Mouse (Mus musculus) heart, embryonic 12.5 days (tissue): ENCODE measurements at regions not wholly inside any gene's neighbourhood (a gene's known extent, or its start where the extent isn't known, plus 50 kb on each side); places are given as distances from the start of the nearest gene placed in this dataset.

Experiments
- ATAC-seq: fragments of 200-750 bp; cut with Nextera tagmentation; 2 replicates; pipeline ENCODE4 v1.8.0; 2017; ENCODE audit warnings: moderate TSS enrichment, moderate library complexity; ENCODE audit not compliant: insufficient number of reproducible peaks, low FRiP score
- H3K27ac ChIP-seq: fragments of 300-500 bp; sonication (generic); 2 replicates; pipeline ENCODE4 v1.5.1; 2016; ENCODE audit warnings: mild to moderate bottlenecking, moderate library complexity; ENCODE audit not compliant: poor library complexity, severe bottlenecking
- H3K27me3 ChIP-seq: fragments of 300-500 bp; sonication (generic); replicated peaks from 2 replicates; pipeline ENCODE4 v1.6.1; 2016; ENCODE audit warnings: mild to moderate bottlenecking, moderate library complexity
- H3K36me3 ChIP-seq: fragments of 300-500 bp; sonication (generic); 2 replicates; pipeline ENCODE4 v1.6.1; 2016; ENCODE audit warnings: mild to moderate bottlenecking, moderate library complexity
- H3K4me1 ChIP-seq: fragments of 300-500 bp; sonication (generic); replicated peaks from 2 replicates; pipeline ENCODE4 v1.6.1; 2016; ENCODE audit warnings: mild to moderate bottlenecking
- H3K4me2 ChIP-seq: fragments of 300-500 bp; sonication (generic); 2 replicates; pipeline ENCODE4 v1.6.1; 2016; ENCODE audit warnings: mild to moderate bottlenecking, moderate library complexity
- H3K4me3 ChIP-seq: fragments of 300-500 bp; sonication (generic); 2 replicates; pipeline ENCODE4 v1.5.1; 2016; ENCODE audit warnings: mild to moderate bottlenecking
- H3K9ac ChIP-seq: fragments of 300-500 bp; sonication (generic); 2 replicates; pipeline ENCODE4 v1.6.1; 2016; ENCODE audit warnings: mild to moderate bottlenecking, moderate library complexity
- H3K9me3 ChIP-seq: fragments of 300-500 bp; sonication (generic); replicated peaks from 2 replicates; pipeline ENCODE4 v1.6.1; 2016; ENCODE audit warnings: mild to moderate bottlenecking, moderate library complexity
- WGBS: fragments of 180-500 bp; shearing (Covaris S2); methylation state at CpG from one replicate; pipeline ENCODE4 v1.1.7; 2016; 5-methylcytosine and 5-hydroxymethylcytosine counted together

DNA sequence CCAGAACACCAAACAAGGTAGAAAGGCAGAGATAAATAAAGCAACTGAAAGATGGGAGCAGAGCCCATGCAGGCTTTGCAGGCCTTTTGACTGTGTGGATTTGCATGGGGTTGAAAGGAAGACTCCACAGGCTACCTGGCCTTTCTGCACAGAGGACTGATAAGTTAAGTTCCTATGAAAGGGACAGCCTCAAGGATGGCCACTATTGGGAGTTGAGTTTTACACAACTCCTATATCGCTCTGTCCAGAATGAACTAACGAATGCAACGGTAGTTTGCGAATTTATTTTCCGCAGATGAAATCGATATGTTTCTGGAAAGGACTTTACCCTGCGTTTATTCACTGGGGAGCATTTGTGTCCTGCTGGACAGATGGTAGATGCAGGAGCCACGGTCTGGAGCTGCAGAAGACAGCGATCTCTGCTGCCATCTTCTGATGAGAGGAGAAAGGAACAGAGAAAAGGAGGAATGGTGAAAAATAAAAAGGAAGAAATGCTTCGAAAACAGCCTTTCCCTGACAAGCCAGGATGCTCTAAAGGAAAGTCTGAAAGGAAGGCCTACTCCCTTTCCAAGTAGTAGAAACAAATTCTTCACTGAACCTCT is 285.2 kb downstream of the Galc start:
- ATAC-seq, result no peak
- 66% methylated on average over 10 of the region's 10 CpGs for WGBS

GRCm38 (mm10) chr12:97957201-97957600 is 302.1 kb downstream of the Galc start:
- H3K36me3 ChIP-seq, result no peaks in the 10 kb centered on the region
- no peak overlapping the region for H3K27ac ChIP-seq
- no peak overlapping the region for H3K4me2 ChIP-seq
- no peak overlapping the region for H3K9ac ChIP-seq
- no peak for ATAC-seq
- H3K4me1 ChIP-seq, result peaks cover 9% of the 10 kb centered on the region; the same call in 1 of the 2 replicates
- no peak overlapping the region for H3K4me3 ChIP-seq
- no peaks in the 10 kb centered on the region for H3K27me3 ChIP-seq
- WGBS, result 51% methylated on average over 4 of the region's 4 CpGs
- no peaks in the 10 kb centered on the region for H3K9me3 ChIP-seq

More for the DNA sequence above, 285.2 kb downstream of the Galc start:
- Histone ChIP-seq H3K9ac (no peak overlapping the region), H3K4me3 (no peak overlapping the region), H3K27ac (no peak overlapping the region), H3K27me3 (no peaks in the 10 kb centered on the region), H3K9me3 (no peaks in the 10 kb centered on the region), H3K4me2 (no peak overlapping the region), H3K4me1 (no peaks in the 10 kb centered on the region), H3K36me3 (no peaks in the 10 kb centered on the region)

DNA sequence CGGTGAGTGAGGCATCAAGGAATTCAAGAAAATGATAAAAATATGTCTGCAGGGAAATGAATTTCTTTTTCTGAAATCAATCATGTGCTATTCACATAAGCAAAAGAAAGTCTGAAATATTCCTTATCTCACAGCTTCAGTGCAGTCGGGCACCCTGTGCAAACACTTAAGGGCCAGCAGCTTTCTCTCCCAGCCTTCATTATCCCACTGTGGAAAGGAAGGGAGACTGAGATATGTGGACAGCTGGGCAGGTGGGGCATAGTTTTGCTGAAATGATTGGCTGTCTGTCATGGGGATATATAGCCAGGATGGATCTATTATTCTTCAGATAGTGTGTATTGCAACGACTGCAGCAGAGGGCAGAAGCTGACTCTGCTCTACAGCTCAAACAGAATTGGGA is 305.9 kb downstream of the Galc start:
- Histone ChIP-seq H3K4me1 (peaks cover 9% of the 10 kb centered on the region; the same call in 1 of the 2 replicates), H3K4me2 (no peak overlapping the region), H3K27me3 (no peaks in the 10 kb centered on the region), H3K36me3 (no peaks in the 10 kb centered on the region), H3K27ac (no peak overlapping the region), H3K9me3 (no peaks in the 10 kb centered on the region), H3K4me3 (no peak overlapping the region), H3K9ac (no peak overlapping the region)
- no peak for ATAC-seq
- 53% methylated on average over 3 of the region's 3 CpGs for WGBS

DNA sequence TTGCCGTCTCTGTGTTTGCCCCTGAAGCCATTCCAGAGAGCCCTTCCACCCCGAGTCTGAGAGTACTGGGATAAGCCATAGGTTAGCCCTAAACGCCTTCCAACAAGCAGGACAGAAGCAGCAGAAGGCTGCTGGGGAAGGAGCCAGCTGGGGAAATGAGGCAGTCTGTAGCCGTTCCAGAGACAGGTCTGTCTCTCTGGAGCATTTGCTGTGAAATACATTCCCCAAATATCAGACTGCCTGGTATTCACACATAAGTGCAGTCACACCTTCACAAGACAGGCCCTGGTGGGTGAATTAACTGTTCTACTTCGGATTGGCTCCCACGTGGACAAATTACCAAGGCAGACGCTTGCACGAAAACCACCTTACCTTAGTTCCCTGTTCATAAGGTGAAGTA is 307.1 kb downstream of the Galc start:
- H3K4me3 ChIP-seq, result no peak overlapping the region

GRCm38 (mm10) chr12:97950072-97950471 is 309.2 kb downstream of the Galc start:
- 73% methylated on average over 3 of the region's 3 CpGs for WGBS
- H3K4me2 ChIP-seq, result no peak overlapping the region
- no peaks in the 10 kb centered on the region for H3K4me1 ChIP-seq
- no peak for ATAC-seq
- no peaks in the 10 kb centered on the region for H3K36me3 ChIP-seq
- H3K9ac ChIP-seq, result no peak overlapping the region
- H3K27ac ChIP-seq, result no peak overlapping the region
- H3K9me3 ChIP-seq, result no peaks in the 10 kb centered on the region
- H3K27me3 ChIP-seq, result no peaks in the 10 kb centered on the region
- H3K4me3 ChIP-seq, result no peak overlapping the region

More for the DNA sequence above, 307.1 kb downstream of the Galc start:
- ATAC-seq, result no peak
- H3K9me3 ChIP-seq, result no peaks in the 10 kb centered on the region
- WGBS, result 77% methylated on average over 8 of the region's 8 CpGs
- H3K27ac ChIP-seq, result no peak overlapping the region
- no peaks in the 10 kb centered on the region for H3K36me3 ChIP-seq
- no peak overlapping the region for H3K4me2 ChIP-seq
- no peaks in the 10 kb centered on the region for H3K27me3 ChIP-seq
- H3K4me1 ChIP-seq, result peaks cover 9% of the 10 kb centered on the region; the same call in 1 of the 2 replicates
- H3K9ac ChIP-seq, result no peak overlapping the region

- Histone ChIP-seq H3K4me3 (no peak overlapping the region), H3K27me3 (no peaks in the 10 kb centered on the region), H3K9ac (no peak overlapping the region), H3K27ac (no peak overlapping the region), H3K36me3 (no peaks in the 10 kb centered on the region), H3K4me1 (no peaks in the 10 kb centered on the region), H3K9me3 (0 out of 2 replicates have a peak, but pooled peaks cover 3% of the 10 kb centered on the region), H3K4me2 (no peak overlapping the region)
- no peak for ATAC-seq
- WGBS, result 83% methylated on average over 8 of the region's 8 CpGs
These were observed 311.8 kb downstream of the Galc start for GRCm38 (mm10) chr12:97947421-97947820.

DNA sequence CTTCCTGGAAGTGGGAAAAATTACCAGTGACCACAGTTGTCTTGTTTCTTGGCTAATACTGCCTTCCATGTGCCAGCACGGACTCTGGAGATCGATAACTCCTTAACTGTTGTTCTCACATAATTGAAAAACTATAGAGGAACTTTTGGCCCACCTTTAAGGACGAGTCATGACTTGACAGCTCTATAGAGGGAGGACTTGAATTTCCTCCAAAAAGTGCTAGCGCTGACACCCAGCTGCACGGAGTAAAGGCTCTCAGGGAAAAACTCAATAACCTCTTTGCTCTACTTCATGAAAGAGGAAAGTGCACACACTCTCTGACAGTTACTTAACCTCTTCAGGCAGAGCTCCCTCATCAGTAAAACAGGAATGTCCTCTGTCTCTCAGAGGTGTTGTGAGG is 320.9 kb downstream of the Galc start:
- Histone ChIP-seq H3K27me3 (no peaks in the 10 kb centered on the region), H3K36me3 (no peaks in the 10 kb centered on the region), H3K9me3 (no peaks in the 10 kb centered on the region), H3K9ac (no peak overlapping the region), H3K4me3 (no peak overlapping the region), H3K27ac (no peak overlapping the region), H3K4me1 (peaks cover 12% of the 10 kb centered on the region; the same call in 1 of the 2 replicates), H3K4me2 (no peak overlapping the region)
- 46% methylated on average over 5 of the region's 5 CpGs for WGBS
- peak; percentile 63; the same call in 1 of the 2 replicates for ATAC-seq

DNA sequence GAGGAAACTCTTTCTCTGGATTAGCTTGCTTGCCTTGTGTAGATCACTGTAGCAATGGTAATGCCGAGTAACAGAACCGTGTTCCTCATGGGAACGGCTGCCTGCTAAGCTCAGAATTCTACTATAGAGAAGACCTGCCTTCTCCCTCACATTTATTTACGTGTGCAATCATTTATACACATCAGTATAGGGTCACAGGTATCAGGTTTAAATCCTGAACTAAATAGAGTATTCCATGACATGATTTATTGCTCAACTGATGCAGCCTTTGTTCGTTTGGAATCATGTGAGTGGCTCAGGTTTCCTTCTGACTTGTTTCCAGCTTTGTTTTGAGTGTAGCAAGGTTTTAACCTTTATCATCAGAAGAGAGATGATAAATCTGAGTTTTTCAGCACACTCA is 329.4 kb downstream of the Galc start:
- no peak overlapping the region for H3K4me3 ChIP-seq
- H3K27me3 ChIP-seq, result no peaks in the 10 kb centered on the region
- H3K9me3 ChIP-seq, result no peaks in the 10 kb centered on the region
- no peak overlapping the region for H3K27ac ChIP-seq
- H3K4me2 ChIP-seq, result no peak overlapping the region
- no peak overlapping the region for H3K9ac ChIP-seq
- no peaks in the 10 kb centered on the region for H3K36me3 ChIP-seq
- H3K4me1 ChIP-seq, result no peaks in the 10 kb centered on the region
- WGBS, result 80% methylated on average over 5 of the region's 5 CpGs
- ATAC-seq, result no peak

DNA sequence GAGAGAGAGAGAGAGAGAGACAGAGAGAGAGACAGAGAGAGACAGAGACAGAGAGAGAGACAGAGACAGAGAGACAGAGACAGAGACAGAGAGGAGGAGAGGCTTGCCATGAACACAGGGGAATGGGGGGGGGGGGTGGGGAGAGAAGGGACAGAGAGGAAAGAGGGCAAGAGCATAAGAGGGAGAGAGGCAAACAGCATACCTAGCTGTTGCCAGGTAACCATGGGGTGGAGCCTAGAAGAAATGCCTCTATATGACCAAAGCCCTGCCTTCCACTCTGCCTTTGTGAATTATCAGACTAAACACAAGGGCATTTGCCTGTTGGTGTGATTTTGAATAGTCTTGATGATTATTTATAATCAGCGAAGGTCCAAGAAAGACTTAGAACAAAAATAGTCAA is 332.2 kb downstream of the Galc start:
- no peak overlapping the region for H3K27ac ChIP-seq
- no peak overlapping the region for H3K4me2 ChIP-seq
- no peaks in the 10 kb centered on the region for H3K9me3 ChIP-seq
- no peaks in the 10 kb centered on the region for H3K36me3 ChIP-seq
- 80% methylated on average over 1 of the region's 1 CpGs for WGBS
- H3K27me3 ChIP-seq, result no peaks in the 10 kb centered on the region
- ATAC-seq, result no peak
- H3K4me3 ChIP-seq, result no peak overlapping the region
- H3K4me1 ChIP-seq, result no peaks in the 10 kb centered on the region
- H3K9ac ChIP-seq, result no peak overlapping the region

- no peak overlapping the region for H3K9ac ChIP-seq
- H3K27ac ChIP-seq, result no peak overlapping the region
- H3K36me3 ChIP-seq, result no peaks in the 10 kb centered on the region
- no peaks in the 10 kb centered on the region for H3K27me3 ChIP-seq
- WGBS, result 69% methylated on average over 21 of the region's 21 CpGs
- H3K4me3 ChIP-seq, result no peak overlapping the region
- no peaks in the 10 kb centered on the region for H3K9me3 ChIP-seq
- H3K4me2 ChIP-seq, result no peak overlapping the region
- ATAC-seq, result no peak
- H3K4me1 ChIP-seq, result no peaks in the 10 kb centered on the region
These were observed 337.7 kb downstream of the Galc start for GRCm38 (mm10) chr12:97921349-97922264.

GRCm38 (mm10) chr12:97918416-97918815 is 340.8 kb downstream of the Galc start:
- no peak overlapping the region for H3K4me3 ChIP-seq
- 81% methylated on average over 3 of the region's 3 CpGs for WGBS
- no peaks in the 10 kb centered on the region for H3K27me3 ChIP-seq
- no peak overlapping the region for H3K27ac ChIP-seq
- no peak for ATAC-seq
- H3K36me3 ChIP-seq, result no peaks in the 10 kb centered on the region
- no peak overlapping the region for H3K4me2 ChIP-seq
- H3K9me3 ChIP-seq, result no peaks in the 10 kb centered on the region
- no peaks in the 10 kb centered on the region for H3K4me1 ChIP-seq
- H3K9ac ChIP-seq, result no peak overlapping the region
